Mouse (Mus musculus) urinary bladder, adult 2 months (tissue): Measurements from ENCODE around the gene Pld5. TPM values are rescaled to one million over a fixed set of nuclear protein-coding genes. Genes with fewer than 3 reads are reported as not detected.
"Not testable (repeated sequence)": the region's sequence is repeated elsewhere in the genome, so short reads cannot be mapped to it uniquely, and the experiment has no call there.

ENCODE experiments used
- DNase-seq: peaks from one replicate; pipeline ENCODE4 v3.0.0; 2022; ENCODE audit warnings: low spot score
- polyA plus RNA-seq: library from polyadenylated mRNA; depleted of rRNA; stranded (reverse); fragments of >200 nt; gene quantifications from 2 replicates; pipeline ENCODE4 v1.2.3, GENCODE M21; 2012

The Pld5 gene
- polyA plus RNA-seq, 1 experiment: 0.10 TPM

GRCm38 (mm10) chr1:176039923-176040322 lies 235.2 kb downstream of the Pld5 start:
- no peak for DNase-seq

- DNase-seq: no peak
These were observed 239.1 kb downstream of the Pld5 start for GRCm38 (mm10) chr1:176036028-176036427.

DNA sequence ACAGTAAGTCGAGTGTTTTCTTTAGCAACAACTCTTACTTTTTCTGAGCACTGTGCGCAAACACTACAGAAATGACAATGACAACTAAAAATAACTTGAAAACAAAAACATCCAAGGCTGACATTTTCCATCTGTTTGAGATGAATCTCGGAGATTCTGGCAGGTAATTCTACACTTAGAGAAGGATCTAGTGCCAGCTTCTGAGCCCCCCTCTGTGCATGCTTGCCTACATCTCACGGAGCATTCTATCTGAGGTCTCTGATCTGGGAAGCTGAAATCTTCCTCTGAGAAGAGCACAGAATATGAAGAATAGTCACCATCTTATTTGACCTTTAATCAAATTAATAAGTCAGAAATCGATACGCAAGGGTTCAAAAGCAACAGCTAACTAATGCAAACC lies 240.4 kb downstream of the Pld5 start:
- DNase-seq: no peak

DNA sequence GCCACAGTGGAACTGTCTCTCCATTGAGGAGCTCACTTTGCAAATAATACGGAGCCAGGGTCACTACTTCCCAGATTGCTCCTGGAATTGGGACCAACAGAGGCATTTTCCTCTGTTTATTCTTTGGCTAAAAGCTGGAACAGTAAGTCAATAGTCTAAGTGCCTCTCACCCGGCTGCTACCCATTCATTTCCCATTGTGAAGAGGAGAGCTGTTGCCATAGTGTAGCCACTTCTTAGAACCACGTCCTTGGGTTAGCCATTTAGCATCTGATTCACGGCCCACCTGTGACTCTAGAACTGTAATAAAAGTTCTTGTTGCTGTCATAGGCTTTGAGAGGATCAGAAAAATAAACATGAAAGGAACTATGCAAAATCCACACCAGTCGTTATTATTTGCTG lies 241.4 kb downstream of the Pld5 start:
- no peak for DNase-seq

DNA sequence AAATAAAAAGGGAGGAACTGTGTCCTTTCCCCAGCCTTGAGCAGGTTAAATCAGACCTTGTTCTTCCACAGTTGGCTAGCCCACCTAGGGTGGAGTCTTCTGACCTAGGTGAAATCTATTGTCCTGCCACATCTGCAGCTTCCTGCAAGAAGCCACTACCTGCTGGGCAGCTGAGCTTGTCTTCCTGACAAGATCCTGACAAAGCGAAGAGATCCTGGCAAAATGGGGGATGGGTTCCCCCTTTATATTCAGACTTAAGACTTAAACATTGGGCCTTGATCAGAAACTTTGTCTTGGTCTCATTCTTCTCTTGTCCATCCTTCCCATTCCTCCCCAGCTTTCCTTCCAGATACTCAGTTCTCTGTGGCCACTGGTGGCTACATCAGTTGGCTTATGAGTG lies 246.0 kb downstream of the Pld5 start:
- DNase-seq: no peak

DNA sequence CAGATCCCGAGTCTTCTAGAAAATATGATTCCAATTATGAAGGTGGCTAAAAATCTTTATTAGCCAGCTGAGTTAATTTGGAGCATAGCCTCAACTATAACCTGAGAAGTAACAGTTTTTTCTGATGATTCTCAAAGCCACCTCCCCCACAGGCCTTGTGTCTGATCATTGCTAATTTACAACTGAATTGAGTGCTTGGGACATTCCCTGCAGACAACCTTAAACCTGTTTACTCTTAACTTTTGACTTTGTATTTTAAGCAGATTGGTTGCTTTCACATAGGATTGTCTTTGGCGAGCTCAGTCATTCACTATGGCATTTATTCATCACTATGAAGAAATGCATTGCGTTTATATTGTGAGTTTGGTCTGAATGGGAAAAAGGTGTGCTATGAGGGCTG lies 246.7 kb downstream of the Pld5 start:
- DNase-seq: no peak

DNA sequence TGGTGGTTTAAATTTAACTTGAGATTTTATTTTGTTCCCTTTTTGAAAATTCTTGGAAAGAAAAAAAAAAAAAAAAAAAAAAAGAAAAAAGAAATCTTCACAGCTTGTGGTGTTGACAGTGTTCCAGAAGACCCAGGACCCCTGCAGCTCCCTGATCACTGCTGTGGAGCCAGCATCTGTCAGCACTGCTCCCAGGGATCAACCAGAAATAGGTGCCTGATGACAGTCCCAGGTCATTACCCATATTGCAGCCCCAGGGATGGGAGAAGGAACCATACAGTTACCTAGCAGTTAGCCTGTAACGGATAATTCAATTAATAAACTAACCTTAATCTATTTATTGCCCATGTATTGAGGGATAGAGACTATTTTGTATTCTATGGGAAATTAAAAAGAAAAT lies 250.6 kb downstream of the Pld5 start:
- no peak for DNase-seq

DNA sequence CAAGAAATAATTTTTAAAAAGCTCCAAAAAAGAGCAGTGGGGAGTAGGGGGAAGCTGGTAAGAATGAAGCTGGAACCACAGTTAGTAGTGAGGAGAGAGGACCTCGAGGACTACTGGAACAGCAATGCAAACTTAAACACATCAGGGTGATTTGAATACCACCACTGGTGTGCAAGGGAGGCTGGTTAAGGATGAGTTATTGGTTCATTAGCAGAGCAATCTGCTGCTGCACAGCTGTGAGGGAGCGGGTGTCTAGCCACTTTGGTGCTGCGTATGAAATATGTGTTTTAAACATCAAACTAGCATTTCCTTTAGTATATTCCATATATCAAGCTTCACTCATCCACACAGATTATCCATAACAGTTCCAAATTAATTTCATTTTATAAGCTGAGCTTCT lies 256.6 kb downstream of the Pld5 start:
- no peak for DNase-seq

DNA sequence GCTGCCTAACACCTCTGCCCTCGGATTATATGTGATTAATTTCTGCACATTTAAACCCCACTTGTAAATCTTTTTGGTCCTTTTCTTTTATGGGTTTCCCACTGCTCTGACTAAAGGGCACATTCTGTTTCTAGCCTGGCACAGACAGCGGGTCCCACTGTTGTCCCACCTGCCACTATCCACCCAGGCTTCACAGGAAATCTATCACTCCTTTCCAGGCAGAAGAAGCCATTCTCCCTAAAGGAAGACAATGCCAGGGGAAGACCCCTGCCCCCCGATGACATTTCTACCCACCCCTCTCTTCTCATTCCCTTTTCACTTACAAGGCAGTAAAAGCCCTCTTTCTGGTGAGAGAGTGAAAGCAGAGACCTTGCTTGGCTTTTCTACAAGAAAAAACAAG lies 259.0 kb downstream of the Pld5 start:
- DNase-seq: no peak

DNA sequence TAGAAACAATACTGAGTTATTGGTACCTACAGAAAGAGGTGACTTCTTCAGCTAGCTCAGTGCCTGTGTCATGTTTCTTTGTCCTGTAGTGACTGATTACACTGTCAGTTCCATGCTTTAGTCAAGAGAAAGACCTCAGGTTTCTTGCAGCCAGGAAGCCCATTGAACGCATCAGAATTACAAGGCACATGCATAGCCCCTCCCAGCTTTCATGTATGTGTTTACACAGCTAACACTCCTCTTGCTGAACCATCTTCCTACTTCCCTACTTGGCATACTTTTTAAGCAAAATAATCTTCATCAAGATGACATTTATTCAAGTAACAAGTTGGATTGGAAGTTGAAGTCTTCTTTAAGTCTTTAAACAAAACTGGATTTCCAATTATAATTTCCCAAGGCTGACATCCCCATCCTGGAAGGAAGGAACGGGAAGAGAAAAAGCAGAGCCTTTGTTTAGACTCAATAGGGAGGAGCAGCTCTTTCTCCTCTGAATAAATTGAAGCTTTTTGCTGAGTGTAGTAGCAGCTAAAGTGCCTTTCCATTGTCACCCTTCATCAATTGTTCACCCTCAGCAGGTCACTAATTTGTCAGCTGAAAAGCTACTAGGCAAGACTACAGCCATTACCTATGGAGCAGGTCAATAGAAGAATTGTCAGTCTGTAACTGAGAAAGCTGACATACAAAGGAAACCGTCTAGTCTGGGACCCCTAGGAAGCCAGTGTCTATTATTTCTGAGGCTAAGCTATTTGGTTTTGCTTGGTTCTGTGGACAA lies 261.4 kb downstream of the Pld5 start:
- no peak for DNase-seq

- DNase-seq: no peak
These were observed 263.6 kb downstream of the Pld5 start for GRCm38 (mm10) chr1:176011535-176011934.

- no peak for DNase-seq
These were observed 264.0 kb downstream of the Pld5 start for GRCm38 (mm10) chr1:176011072-176011471.

- no peak for DNase-seq
These were observed 266.7 kb downstream of the Pld5 start for GRCm38 (mm10) chr1:176008411-176008810.

DNA sequence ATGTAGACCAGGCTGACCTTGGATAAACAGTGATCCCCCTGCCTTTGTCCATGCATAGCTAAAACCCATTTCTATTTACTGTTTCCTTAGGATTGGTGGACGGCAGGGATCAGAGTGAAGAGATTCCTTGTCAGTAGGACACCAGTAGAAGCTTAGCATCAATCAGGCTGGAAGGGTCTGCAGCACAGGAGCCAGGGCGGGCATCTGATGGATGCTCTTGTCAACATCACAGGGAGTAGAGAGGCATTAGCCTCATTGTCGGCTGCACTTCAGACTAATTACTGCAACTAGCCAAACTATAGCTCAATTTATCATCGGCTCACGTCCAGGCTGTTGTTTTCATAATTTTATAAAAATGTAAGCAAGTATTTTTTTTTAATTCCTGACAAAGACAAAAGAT lies 274.5 kb downstream of the Pld5 start:
- DNase-seq: no peak

- no peak for DNase-seq
These were observed 277.9 kb downstream of the Pld5 start for GRCm38 (mm10) chr1:175997076-175997651.

- DNase-seq: no peak
These were observed 286.2 kb downstream of the Pld5 start for GRCm38 (mm10) chr1:175988912-175989311.

DNA sequence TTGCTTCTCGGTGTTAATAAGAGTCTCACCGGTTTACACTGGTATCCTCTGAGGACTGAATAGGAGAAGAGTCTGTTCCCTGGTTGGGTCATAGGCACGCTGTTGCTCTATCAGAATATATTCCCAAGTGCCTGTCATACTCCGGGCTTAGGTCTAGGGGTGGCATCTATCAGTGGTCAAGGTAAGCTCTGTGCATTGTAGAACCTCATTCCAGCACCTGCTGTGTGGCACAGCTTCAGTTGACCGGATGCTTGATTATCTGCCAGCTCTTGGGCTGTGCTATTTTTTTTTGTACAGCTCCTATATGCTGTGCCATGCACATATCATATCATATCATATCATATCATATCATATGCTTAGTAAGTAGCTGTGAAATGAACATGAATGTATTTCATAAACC lies 286.7 kb downstream of the Pld5 start:
- no peak for DNase-seq

DNA sequence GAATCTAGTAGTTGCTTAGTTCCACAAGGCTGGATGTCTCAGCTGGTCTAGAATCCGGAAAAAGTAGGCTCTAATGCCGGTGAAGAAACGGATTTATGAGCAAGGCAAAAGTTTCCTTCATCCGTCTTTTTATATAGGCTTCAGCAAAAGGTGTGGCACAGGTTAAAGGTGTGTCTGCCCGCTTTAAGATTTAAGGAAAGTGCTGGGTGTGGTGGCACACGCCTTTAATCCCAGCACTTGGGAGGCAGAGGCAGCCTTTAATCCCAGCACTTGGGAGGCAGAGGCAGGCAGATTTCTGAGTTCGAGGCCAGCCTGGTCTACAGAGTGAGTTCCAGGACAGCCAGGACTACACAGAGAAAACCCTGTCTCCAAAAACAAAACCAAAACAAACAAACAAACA lies 296.1 kb downstream of the Pld5 start, which contains the start of gene Rbm8a2:
Gene Rbm8a2, minus strand, starts transcription at position 101 of the 400 bp plus-strand sequence.
- DNase-seq: not testable (repeated sequence)

- no peak for DNase-seq
These were observed 304.4 kb downstream of the Pld5 start for GRCm38 (mm10) chr1:175970710-175971109.

- DNase-seq: no peak
These were observed 307.9 kb downstream of the Pld5 start for GRCm38 (mm10) chr1:175967004-175967745.

- no peak for DNase-seq
These were observed 313.3 kb downstream of the Pld5 start for GRCm38 (mm10) chr1:175961786-175962185.

GRCm38 (mm10) chr1:175950851-175951250 lies 324.3 kb downstream of the Pld5 start:
- DNase-seq: no peak

DNA sequence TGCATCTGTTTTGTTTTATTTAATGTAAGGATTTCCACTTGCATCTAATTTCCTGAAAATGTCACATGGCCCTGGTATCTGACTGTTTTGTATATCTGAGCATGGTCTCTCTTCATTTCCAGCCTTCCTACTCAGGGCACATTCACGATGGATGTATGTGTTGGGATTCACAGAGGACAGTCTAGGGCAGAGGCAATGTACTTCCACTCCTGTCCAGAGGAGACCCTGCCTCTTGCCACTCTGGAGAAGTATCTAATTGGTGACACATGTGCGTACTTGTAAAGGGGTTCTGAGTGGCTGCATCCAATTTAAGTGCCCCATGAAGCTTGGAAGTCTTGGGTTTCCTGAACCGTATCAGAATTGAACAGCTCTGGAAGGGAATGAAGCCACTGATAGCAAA lies 324.7 kb downstream of the Pld5 start:
- DNase-seq: no peak
